20 mouse cellular contexts compared by ENCODE assay signal in genomic region chr15:5554926-5555325, GRCm38 (mm10).
A peak's percentile ranks its signal among the peaks of the same experiment; 100 is the strongest.
DNase-seq lines count a peak whose midpoint lies in the region; ATAC-seq and TF ChIP-seq lines count a peak whose summit lies in the region.
"Had no signal": no experiment of that assay in that cellular context is flagged by ENCODE, and none has a peak within 500 bp of the region (broad histone marks: within the 10 kb centered on the region; RNA-seq: fewer than 3 reads in every experiment).

No protein-coding gene starts in this region.

- no peak overlapping the region for H3K4me2 ChIP-seq in heart, embryonic 16.5 days (ENCODE audit: low read depth, low read length)
- H3K4me2 ChIP-seq in heart, embryonic 12.5 days: no peak overlapping the region
- H3K4me2 ChIP-seq: embryonic facial prominence, embryonic 12.5 days; forebrain, embryonic 15.5 days; heart, embryonic 11.5 days; intestine, embryonic 15.5 days had no signal

- WGBS in heart, embryonic 16.5 days: 80% methylated on average over 4 of the region's 4 CpGs
- 78% methylated on average over 4 of the region's 4 CpGs for WGBS in heart, embryonic 12.5 days
- 74% methylated on average over 4 of the region's 4 CpGs for WGBS in cerebellum, adult 2 months

- no peak for ATAC-seq in heart, embryonic 16.5 days (replicated peaks; ENCODE audit: extremely low read depth, insufficient read depth, low FRiP score)
- ATAC-seq in heart, embryonic 12.5 days (ENCODE audit: insufficient number of reproducible peaks, low FRiP score): no peak
- peak; percentile 80 for ATAC-seq in CD4-positive, CD25-positive, alpha-beta regulatory T cell, adult 4 months
- ATAC-seq in inflammation-experienced regulatory T-cells, adult 6 months: peak; percentile 85
- ATAC-seq: forebrain, embryonic 15.5 days; hindbrain, postnatal 0 days; intestine, embryonic 15.5 days had no signal

- peak overlapping the region; percentile 59 for H3K27ac ChIP-seq in heart, embryonic 16.5 days (ENCODE audit: low read length)
- no peak overlapping the region for H3K27ac ChIP-seq in heart, embryonic 12.5 days (ENCODE audit: poor library complexity, severe bottlenecking)
- H3K27ac ChIP-seq in cerebellum, adult 2 months (ENCODE audit: insufficient read depth, low read length): no peak overlapping the region
- H3K27ac ChIP-seq: embryonic facial prominence, embryonic 12.5 days; forebrain, embryonic 15.5 days; hindbrain, postnatal 0 days; intestine, embryonic 15.5 days had no signal

- TF ChIP-seq POLR2A in cerebellum, adult 2 months (IDR thresholded peaks at IDR 0.05; ENCODE audit: borderline replicate concordance, insufficient read depth, low read length): no peak

- H3K9me3 ChIP-seq in heart, embryonic 16.5 days (replicated peaks; ENCODE audit: control insufficient read depth, low read length): no peaks in the 10 kb centered on the region
- H3K9me3 ChIP-seq in heart, embryonic 12.5 days (replicated peaks): no peaks in the 10 kb centered on the region
- H3K9me3 ChIP-seq: forebrain, embryonic 15.5 days; intestine, embryonic 15.5 days had no signal

- intact Hi-C loops in left cerebral cortex, postnatal 14 days (cut with DNase I): no loop called here

- H3K27me3 ChIP-seq in heart, embryonic 16.5 days (ENCODE audit: control insufficient read depth, insufficient read depth, low read length): no peaks in the 10 kb centered on the region
- H3K27me3 ChIP-seq in heart, embryonic 12.5 days (replicated peaks): no peaks in the 10 kb centered on the region
- H3K27me3 ChIP-seq in cerebellum, adult 2 months (ENCODE audit: control insufficient read depth, insufficient read depth, low read length): no peaks in the 10 kb centered on the region
- H3K27me3 ChIP-seq: embryonic facial prominence, embryonic 12.5 days; forebrain, embryonic 15.5 days; intestine, embryonic 15.5 days had no signal

- no peak overlapping the region for H3K9ac ChIP-seq in heart, embryonic 16.5 days (ENCODE audit: low read length)
- H3K9ac ChIP-seq in heart, embryonic 12.5 days: no peak overlapping the region
- H3K9ac ChIP-seq: embryonic facial prominence, embryonic 12.5 days; forebrain, embryonic 15.5 days; intestine, embryonic 15.5 days had no signal

- no peaks in the 10 kb centered on the region for H3K36me3 ChIP-seq in heart, embryonic 16.5 days (ENCODE audit: control insufficient read depth, insufficient read depth)
- no peaks in the 10 kb centered on the region for H3K36me3 ChIP-seq in heart, embryonic 12.5 days
- H3K36me3 ChIP-seq: embryonic facial prominence, embryonic 12.5 days; forebrain, embryonic 15.5 days; intestine, embryonic 15.5 days had no signal

- no peak overlapping the region for H3K4me3 ChIP-seq in heart, embryonic 16.5 days (ENCODE audit: low read length)
- no peak overlapping the region for H3K4me3 ChIP-seq in heart, embryonic 12.5 days
- H3K4me3 ChIP-seq in cerebellum, adult 2 months (replicated peaks; ENCODE audit: insufficient read depth, low read depth, low read length): no peak overlapping the region
- H3K4me3 ChIP-seq: embryonic facial prominence, embryonic 12.5 days; forebrain, embryonic 15.5 days; intestine, embryonic 15.5 days had no signal

- TF ChIP-seq CTCF in cerebellum, adult 2 months (IDR thresholded peaks at IDR 0.05; ENCODE audit: borderline replicate concordance, insufficient read depth, low read depth, low read length): no peak

- peaks cover 18% of the 10 kb centered on the region for H3K4me1 ChIP-seq in heart, embryonic 16.5 days (ENCODE audit: control insufficient read depth, insufficient read depth, low read length)
- 0 out of 2 replicates have a peak, but pooled peaks cover 6% of the 10 kb centered on the region for H3K4me1 ChIP-seq in heart, embryonic 12.5 days (replicated peaks)
- no peaks in the 10 kb centered on the region for H3K4me1 ChIP-seq in cerebellum, adult 2 months (ENCODE audit: control insufficient read depth, insufficient read depth, low read length)
- H3K4me1 ChIP-seq: embryonic facial prominence, embryonic 12.5 days; forebrain, embryonic 15.5 days; intestine, embryonic 15.5 days had no signal

- DNase-seq in CD4-positive helper T cell, adult 2 months (ENCODE audit: low read depth, low spot score): peak; percentile 69
- no peak for DNase-seq in Muller cell, postnatal 12 days (ENCODE audit: inconsistent ontology term)
- no peak for DNase-seq in cerebellum, adult 2 months
- DNase-seq in left cerebral cortex, postnatal 14 days (ENCODE audit: low spot score in 2 of 2): no peak
- DNase-seq: cerebellum, adult 11 months; cerebellum, adult 9-10 months; cerebellum, postnatal 25 days; gastrocnemius, postnatal 36 days; heart, adult 11 months; heart, postnatal 36 days; kidney, adult 18-20 months had no signal

Comparison
In these comparisons a context has a peak if more than half of its experiments do, and no peak if none do; other contexts are left out.
1. ATAC-seq: peak in CD4-positive, CD25-positive, alpha-beta regulatory T cell, adult 4 months (single experiment) and inflammation-experienced regulatory T-cells, adult 6 months (single experiment); none in heart, embryonic 16.5 days (single experiment) and heart, embryonic 12.5 days (single experiment).